Mouse (Mus musculus): ENCODE measurements around the gene Clec16a. TPM values are rescaled to one million over a fixed set of nuclear protein-coding genes. Genes with fewer than 3 reads are reported as not detected.

Gene Clec16a
- 10 to 100 TPM; 26.2 to 28.4 TPM for total RNA-seq (2021)
- long read RNA-seq, experiment 1, partial matches to known transcripts: 6 of 21 reads
- long read RNA-seq, experiment 1, other reads (novel, unspliced or antisense): 14 of 21 reads
- long read RNA-seq, experiment 2, full-length matches to known transcripts: 1 of 27 reads
- long read RNA-seq, experiment 2, partial matches to known transcripts: 7 of 27 reads
- long read RNA-seq, experiment 2, other reads (novel, unspliced or antisense): 19 of 27 reads

- intact Hi-C loops (cut with DNase I; ENCODE audit: low total_unique reads): no loop called here
- peak; percentile 97 for DNase-seq
These were observed at the start of gene Clec16a for GRCm38 (mm10) chr16:10544995-10545622. Gene Clec16a (plus strand): TSS chr16:10545339.

DNA sequence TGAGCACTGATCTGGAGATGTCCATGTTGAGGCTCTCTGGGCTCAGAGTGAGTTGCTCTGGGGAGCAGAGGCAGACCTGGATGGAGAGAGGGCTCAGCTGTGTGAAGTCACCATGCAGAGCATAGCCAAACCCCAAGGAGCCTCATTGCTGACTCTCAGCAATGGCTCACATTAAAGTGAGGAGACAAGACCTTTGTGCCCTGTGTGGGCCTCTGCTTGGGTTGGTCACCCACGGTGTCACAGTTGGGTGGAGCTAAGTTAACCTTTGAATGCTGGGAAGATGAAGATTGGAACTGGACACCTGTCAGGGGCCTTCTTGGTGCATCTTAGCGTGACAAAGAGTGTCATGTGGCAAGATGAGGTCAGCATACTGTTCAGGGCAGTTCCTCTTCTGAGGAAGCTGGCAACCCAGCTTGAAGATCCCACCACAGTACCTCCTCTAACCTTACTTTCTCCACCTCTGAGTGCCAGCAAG lies 49.3 kb upstream of the Clec16a start:
- no peak for DNase-seq
- intact Hi-C loops (cut with DNase I; ENCODE audit: low total_unique reads): no loop called here

DNA sequence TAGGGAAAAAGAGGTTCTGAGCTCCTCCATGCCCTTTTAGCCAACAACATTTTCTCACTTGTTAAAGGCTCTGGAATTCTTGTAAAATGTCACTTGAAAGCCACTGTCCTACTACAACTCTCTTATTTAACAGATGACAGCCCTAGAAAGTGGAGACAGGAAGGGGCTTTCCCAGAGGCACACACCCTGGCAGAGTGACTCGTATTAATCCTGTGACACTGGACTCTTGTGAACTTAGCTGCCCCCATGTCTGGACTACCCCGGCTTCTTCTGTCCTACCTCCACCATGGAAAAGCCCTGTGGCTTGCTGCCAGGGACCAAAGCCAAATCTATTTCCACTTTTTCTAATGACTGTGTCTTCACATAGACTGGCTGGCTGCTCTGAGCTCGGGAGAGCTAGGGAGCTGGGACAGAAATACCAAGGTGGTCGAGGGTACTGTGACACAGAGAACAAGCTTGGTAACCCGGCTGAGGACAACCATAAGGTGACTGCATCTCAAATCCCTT lies 47.0 kb upstream of the Clec16a start:
- intact Hi-C loops (cut with DNase I; ENCODE audit: low total_unique reads): no loop called here
- DNase-seq: no peak

DNA sequence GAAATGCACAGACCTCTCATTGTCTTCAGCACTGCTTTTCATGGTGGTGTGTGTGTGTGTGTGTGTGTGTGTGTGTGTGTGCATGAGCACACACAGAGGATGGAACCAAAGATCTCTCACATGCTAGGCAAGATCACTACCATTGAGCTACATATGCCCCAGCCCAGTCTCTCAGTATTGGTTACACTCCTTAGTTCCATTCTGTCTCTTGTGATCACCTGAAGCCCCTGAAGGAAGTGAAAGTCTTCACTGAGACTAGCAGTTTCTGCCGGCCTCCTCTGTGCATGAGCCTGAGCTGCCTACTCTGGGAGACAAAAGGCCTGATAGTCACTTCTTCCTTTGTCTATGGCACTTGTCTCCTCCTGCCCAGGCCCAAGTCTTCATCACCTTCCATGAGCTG lies 46.0 kb upstream of the Clec16a start:
- no peak for DNase-seq
- intact Hi-C loops (cut with DNase I; ENCODE audit: low total_unique reads): no loop called here

DNA sequence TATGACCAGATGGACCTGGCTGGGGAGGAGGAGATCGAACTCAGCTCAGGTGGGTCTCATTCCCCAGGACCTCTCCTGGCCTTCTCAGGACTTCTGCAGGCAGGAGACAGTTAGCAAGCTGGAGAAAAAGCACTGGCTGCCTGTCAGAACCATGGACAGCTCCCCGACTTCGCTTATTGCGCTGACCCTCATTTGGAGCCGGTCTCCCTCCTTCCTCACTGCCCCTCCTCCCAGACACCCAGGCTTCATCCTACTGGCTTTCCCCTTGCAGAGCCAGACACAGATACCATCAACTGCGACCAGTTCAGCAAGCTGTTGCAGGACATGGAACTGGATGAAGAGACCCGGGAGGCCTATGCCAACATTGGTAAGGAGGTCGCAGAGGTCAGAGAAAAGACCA lies 43.3 kb upstream of the Clec16a start:
- peak; percentile 36 for DNase-seq
- intact Hi-C loops (cut with DNase I; ENCODE audit: low total_unique reads): no loop called here

GRCm38 (mm10) chr16:10503058-10503457 lies 42.1 kb upstream of the Clec16a start:
- DNase-seq: no peak
- intact Hi-C loops (cut with DNase I; ENCODE audit: low total_unique reads): no loop called here

DNA sequence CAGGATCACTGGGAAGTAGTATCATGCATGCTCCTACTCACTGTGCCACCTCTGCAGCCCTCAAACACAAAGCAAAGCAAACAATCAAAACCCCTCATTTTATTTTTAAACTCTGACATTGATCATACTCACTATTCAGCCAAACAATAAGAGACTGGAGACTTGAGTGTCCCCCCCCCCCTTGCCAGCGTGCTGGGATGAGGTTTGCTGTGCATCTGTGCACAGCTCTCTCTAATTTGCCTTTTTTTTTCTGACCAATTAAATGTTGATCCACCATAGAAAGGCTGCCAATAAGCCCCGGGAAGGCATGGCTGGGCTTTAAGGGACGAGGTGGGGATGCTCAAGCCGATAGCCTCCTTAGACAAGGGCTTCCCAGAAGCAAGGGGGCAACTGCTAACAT lies 37.7 kb upstream of the Clec16a start:
- intact Hi-C loops (cut with DNase I; ENCODE audit: low total_unique reads): no loop called here
- no peak for DNase-seq

GRCm38 (mm10) chr16:10508691-10509090 lies 36.4 kb upstream of the Clec16a start:
- DNase-seq: no peak
- intact Hi-C loops (cut with DNase I; ENCODE audit: low total_unique reads): no loop called here

GRCm38 (mm10) chr16:10510477-10511133 lies 34.5 kb upstream of the Clec16a start:
- intact Hi-C loops (cut with DNase I; ENCODE audit: low total_unique reads): no loop called here
- DNase-seq: no peak

GRCm38 (mm10) chr16:10511134-10511520 lies 34.0 kb upstream of the Clec16a start:
- intact Hi-C loops (cut with DNase I; ENCODE audit: low total_unique reads): no loop called here
- DNase-seq: no peak

DNA sequence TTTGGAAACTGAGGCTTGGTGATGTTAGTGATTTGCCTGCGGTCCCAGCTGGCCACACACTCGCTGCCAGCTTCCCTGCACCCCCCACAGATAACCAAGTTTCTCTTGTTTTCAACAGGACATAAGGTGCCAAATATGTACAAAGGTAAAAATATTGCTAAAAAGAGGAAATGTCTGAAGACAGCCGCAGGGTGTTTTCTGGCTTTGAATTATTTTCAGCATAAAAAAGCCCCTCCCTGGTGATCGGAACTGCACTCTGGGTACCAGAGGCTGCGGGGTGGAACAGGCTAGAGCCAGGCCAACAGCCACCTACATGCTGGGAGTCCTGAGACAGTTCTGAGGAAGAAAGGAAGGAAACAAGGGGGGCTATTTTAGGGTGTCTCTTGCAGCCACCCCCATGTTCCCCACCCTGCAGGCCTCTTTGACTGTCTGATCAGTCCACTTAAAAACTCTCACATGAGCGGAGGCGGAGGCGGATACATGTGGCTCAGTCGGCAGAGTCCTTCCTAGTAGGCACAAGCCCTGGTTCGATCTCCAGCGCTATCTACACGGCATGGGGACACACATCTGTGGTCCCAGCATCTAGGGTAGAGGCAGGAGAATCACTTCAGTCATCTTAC lies 29.1 kb upstream of the Clec16a start:
- intact Hi-C loops (cut with DNase I; ENCODE audit: low total_unique reads): no loop called here
- DNase-seq: no peak

DNA sequence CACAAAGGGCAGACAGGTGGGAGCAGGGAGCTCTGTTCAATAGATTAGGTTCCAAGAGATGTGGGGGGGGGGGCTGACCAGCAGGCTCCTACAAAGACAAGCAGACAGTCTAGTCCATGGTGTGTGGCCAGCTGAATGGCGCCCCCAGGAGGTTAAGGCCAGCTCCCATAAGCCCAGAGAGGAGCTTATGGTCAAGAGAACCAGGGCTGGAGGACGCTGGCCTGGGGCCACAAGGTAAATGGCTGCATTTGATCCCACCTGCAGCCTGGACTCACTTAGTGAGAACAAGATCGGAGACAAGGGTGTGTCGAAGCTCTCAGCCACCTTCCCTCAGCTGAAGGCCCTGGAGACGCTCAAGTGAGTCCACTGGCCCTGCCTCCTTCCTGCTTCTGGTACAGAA lies 27.1 kb upstream of the Clec16a start:
- no peak for DNase-seq
- intact Hi-C loops (cut with DNase I; ENCODE audit: low total_unique reads): no loop called here

- intact Hi-C loops (cut with DNase I; ENCODE audit: low total_unique reads): loop anchor here (5.0 kb wide), 2 partner anchors 104 to 239 kb away; no protein-coding TSS in a partner anchor
- DNase-seq: peak; percentile 58
These were observed 24.1 kb upstream of the Clec16a start for GRCm38 (mm10) chr16:10520908-10521614.

DNA sequence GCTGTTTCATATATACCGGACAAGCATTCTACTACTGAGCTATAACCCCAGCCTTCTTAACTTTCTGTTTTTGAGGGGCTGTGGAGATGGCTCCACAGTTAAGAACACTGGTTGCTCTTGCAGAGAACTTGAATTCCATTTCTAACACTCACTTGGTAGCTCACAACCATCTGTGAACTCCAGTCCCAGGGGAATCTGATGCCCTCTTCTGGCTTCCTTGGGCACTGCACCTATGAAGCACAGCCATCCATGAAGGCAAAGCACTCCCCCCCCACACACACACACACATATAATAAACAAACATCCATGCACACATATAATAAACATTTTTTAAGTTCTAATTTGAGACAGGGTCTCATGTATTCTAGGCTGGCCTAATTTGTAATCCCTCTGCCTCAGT lies 22.3 kb upstream of the Clec16a start:
- DNase-seq: peak; percentile 46
- intact Hi-C loops (cut with DNase I; ENCODE audit: low total_unique reads): loop anchor here (5.0 kb wide), 2 partner anchors 106 to 241 kb away; no protein-coding TSS in a partner anchor

DNA sequence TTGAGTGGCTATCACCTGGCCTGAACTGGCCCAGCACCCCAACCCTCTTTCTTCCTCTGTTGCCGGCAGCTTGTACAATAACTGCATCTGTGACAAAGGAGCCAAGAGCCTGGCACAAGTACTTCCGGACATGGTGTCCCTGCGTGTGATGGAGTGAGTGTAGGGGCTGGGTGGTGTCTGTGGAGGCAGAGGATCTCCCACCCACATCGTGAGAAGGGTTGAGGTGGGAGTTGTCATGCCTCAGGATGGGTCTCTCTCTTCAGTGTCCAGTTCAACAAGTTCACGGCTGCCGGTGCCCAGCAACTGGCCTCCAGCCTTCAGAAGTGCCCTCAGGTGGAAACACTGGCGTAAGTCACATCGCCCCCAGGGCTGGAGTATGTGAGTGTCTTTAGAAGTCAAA lies 21.5 kb upstream of the Clec16a start:
- intact Hi-C loops (cut with DNase I; ENCODE audit: low total_unique reads): loop anchor here (5.0 kb wide), 2 partner anchors 106 to 241 kb away; no protein-coding TSS in a partner anchor
- DNase-seq: no peak

DNA sequence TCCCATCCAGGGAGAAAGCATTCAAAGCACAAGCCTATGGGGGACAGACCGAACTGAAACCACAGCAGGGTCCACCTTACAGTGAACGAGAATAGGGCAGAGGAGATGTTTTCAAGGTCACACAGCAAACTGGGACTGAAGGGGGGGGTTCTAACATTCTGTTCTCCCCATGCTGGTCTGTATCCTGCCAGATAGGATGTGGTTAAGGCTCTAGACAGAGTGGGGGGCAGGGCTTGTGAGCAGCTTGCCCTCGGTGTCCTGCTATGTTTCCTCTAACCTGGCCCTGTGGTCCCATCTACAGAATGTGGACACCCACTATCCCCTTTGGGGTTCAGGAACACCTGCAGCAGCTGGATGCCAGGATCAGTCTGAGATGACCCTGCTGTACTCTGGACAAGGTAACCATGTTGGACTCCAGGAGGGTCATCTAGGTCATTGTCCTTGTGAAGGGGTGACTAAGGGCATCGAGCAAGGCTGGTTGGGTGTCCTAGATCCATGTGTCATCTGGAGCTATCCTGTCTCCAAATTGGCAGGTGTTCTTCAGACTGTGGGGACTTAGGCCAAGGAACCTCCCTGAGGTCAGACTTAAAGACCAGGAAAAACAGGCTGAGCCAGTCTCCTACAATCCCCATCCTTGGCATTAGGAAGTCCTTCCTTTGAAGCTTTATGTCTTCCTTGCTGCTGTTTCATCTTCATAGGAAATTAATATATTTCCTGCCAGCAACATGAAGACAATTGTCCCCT lies 20.1 kb upstream of the Clec16a start:
- intact Hi-C loops (cut with DNase I; ENCODE audit: low total_unique reads): loop anchor here (5.0 kb wide), 2 partner anchors 108 to 243 kb away; no protein-coding TSS in a partner anchor
- no peak for DNase-seq

- no peak for DNase-seq
- intact Hi-C loops (cut with DNase I; ENCODE audit: low total_unique reads): no loop called here
These were observed 19.5 kb upstream of the Clec16a start for GRCm38 (mm10) chr16:10525610-10525980.

DNA sequence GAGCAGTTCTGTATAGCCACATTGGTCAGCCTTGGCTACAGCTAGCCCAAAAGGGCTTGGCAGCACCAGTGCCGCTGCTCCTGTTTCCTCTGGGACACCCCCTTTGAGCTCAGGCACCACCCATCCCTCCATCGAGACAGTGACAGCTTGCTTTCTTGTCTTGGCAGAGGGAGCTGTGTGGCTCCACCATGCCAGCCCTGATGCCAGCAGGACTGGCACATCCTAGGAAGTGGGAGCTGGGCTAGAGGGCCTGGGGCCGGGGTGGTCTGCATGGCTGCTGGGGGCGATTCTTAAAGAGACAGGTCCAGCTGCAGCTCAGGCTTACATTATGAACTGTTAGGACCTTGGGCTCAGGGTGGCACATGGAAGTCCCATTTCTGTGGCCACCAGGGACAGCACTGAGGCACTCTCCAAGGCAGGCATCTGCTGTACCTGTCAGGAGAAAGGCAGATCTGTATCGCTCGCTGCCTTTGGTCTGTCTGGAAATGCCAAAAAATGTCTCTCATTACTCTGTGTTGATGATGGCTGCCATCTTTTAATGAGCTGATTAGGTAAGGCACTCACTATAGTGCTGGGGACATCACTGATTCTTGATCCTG lies 18.0 kb upstream of the Clec16a start:
- no peak for DNase-seq
- intact Hi-C loops (cut with DNase I; ENCODE audit: low total_unique reads): no loop called here

Measured in gastrocnemius, postnatal 14 days (tissue).